Mouse (Mus musculus): ENCODE measurements at regions not wholly inside any gene's neighbourhood (a gene's known extent, or its start where the extent isn't known, plus 50 kb on each side); places are given as distances from the start of the nearest gene placed in this dataset.

DNA sequence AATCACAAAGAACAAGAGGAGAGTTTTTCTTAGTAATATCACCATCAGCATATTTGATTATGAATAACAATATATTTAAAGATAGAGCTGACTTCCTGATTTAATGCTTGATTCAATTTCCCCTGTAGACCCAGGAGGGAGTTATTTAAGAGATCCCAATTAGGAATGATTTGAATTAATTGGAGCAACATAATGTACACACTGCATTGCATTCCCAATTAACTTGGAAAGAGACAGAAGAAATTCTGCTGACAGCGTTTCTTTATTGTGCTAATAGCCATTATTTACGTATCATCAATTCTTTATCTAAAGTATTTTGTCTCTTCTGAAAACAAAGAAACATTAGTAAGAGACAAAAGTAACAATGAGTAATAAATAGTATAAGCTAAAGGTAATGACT is 1491.2 kb upstream of the Cited2 start:
- Histone ChIP-seq H3K27me3 (ENCODE audit: insufficient read depth, poor library complexity, severe bottlenecking) (no peaks in the 10 kb centered on the region), H3K27ac (no peak overlapping the region), H3K4me1 (no peaks in the 10 kb centered on the region), H3K36me3 (no peaks in the 10 kb centered on the region), H3K9me3 (no peaks in the 10 kb centered on the region), H3K4me3 (no peak overlapping the region)
- WGBS = 89% methylated on average over 2 of the region's 2 CpGs
- DNase-seq (ENCODE audit: low spot score) = no peak

DNA sequence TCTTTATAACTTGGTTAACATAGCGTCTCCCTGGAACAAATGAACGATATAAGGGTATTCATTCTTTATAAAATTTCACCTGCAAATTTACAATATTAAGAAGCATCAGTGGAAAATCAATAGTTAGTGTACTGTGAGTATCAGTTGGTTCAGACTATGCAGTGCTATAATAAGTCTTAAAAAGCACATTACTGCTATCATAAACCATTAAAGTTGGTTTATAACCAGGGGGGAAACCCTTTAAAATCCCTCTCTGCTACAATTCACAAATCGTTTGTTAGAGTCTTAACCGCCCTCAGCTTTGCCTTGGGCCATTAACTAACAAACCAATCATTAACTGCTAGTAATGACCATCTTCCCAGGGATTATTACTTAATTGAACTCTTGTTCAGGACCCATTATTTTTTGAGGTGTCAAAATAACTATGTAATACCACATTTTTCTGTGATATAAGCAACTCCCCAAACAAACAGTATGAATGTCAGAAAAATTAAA is 1489.4 kb upstream of the Cited2 start:
- Histone ChIP-seq H3K36me3 (no peaks in the 10 kb centered on the region), H3K9me3 (no peaks in the 10 kb centered on the region), H3K4me3 (no peak overlapping the region), H3K27ac (no peak overlapping the region), H3K4me1 (no peaks in the 10 kb centered on the region), H3K27me3 (ENCODE audit: insufficient read depth, poor library complexity, severe bottlenecking) (no peaks in the 10 kb centered on the region)
- DNase-seq (ENCODE audit: low spot score) = no peak
- WGBS = 83% methylated on average over 4 of the region's 4 CpGs

GRCm38 (mm10) chr10:16256329-16256728 is 1466.7 kb upstream of the Cited2 start:
- Histone ChIP-seq H3K27me3 (ENCODE audit: insufficient read depth, poor library complexity, severe bottlenecking) (no peaks in the 10 kb centered on the region), H3K27ac (no peak overlapping the region), H3K36me3 (no peaks in the 10 kb centered on the region), H3K9me3 (no peaks in the 10 kb centered on the region), H3K4me3 (no peak overlapping the region), H3K4me1 (no peaks in the 10 kb centered on the region)
- no peak for DNase-seq (ENCODE audit: low spot score)

DNA sequence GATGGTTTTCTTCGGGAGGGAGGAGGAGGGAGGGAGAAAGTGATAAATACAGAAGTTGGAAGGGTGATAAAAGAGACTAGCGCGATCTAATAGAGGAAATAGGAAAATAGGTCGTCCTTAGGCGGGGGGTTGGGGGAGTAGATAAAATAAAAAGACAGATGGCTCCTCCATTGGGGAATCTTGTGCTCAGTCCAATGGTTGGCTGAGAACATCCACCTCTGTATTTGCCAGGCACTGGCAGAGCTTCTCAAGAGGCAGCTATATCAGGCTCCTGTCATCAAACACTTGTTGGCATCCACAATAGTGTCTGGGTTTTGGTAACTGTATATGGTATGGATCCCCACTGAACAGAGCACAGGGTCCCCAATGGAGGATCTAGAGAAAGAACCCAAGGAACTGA is 1450.2 kb upstream of the Cited2 start:
- no peak overlapping the region for H3K4me3 ChIP-seq
- H3K4me1 ChIP-seq = no peaks in the 10 kb centered on the region
- no peaks in the 10 kb centered on the region for H3K36me3 ChIP-seq
- no peak for DNase-seq (ENCODE audit: low spot score)
- 69% methylated on average over 5 of the region's 5 CpGs for WGBS
- H3K27me3 ChIP-seq (ENCODE audit: insufficient read depth, poor library complexity, severe bottlenecking) = no peaks in the 10 kb centered on the region
- H3K9me3 ChIP-seq = no peaks in the 10 kb centered on the region
- H3K27ac ChIP-seq = no peak overlapping the region

GRCm38 (mm10) chr10:16317026-16317425 is 1406.0 kb upstream of the Cited2 start:
- 82% methylated on average over 10 of the region's 10 CpGs for WGBS

DNA sequence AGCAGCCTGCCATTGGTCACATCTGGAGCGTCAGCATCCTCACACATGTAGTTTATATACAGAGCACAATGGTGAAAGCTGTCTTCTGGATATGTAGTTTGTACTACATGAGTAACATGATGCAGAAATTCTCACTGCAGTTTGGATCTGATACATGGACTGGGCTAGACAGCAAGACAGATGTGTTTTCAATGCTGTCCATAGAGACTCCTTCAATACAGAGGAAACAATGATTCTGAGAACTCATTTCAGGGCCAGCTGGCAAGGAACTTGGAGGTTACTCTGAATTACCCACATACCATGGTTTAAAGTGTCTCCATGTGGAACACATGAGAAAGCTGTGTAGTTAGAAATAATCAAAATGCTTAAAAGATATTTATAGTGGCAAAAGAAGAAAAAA is 1385.5 kb upstream of the Cited2 start:
- H3K4me1 ChIP-seq = no peaks in the 10 kb centered on the region
- no peak overlapping the region for H3K27ac ChIP-seq
- no peak overlapping the region for H3K4me3 ChIP-seq
- no peaks in the 10 kb centered on the region for H3K27me3 ChIP-seq (ENCODE audit: insufficient read depth, poor library complexity, severe bottlenecking)
- no peak for DNase-seq (ENCODE audit: low spot score)
- 79% methylated on average over 1 of the region's 1 CpGs for WGBS
- no peaks in the 10 kb centered on the region for H3K9me3 ChIP-seq
- no peaks in the 10 kb centered on the region for H3K36me3 ChIP-seq

More at GRCm38 (mm10) chr10:16317026-16317425, 1406.0 kb upstream of the Cited2 start:
- Histone ChIP-seq H3K27me3 (ENCODE audit: insufficient read depth, poor library complexity, severe bottlenecking) (no peaks in the 10 kb centered on the region), H3K4me3 (no peak overlapping the region), H3K4me1 (no peaks in the 10 kb centered on the region), H3K9me3 (no peaks in the 10 kb centered on the region), H3K27ac (no peak overlapping the region), H3K36me3 (no peaks in the 10 kb centered on the region)
- DNase-seq (ENCODE audit: low spot score) = peak; percentile 61

DNA sequence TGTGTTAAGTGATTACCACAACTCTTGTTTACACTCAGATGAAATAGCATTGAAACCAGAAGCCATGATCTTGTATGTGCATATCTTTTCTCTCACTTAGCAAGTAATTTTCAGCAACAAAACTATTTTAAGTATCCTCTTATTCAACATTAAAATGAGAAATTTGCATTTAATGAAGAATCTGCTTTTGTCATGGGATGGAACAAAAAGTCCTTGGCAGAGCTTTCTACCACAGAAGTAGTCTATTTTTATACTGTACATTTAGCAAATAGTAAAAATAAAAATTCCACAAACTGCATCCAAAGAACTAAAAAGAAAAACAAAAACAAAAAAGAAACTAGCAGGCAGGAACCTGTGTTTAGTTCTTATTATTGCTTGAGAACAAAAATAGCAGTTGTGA is 1381.5 kb upstream of the Cited2 start:
- Histone ChIP-seq H3K27me3 (ENCODE audit: insufficient read depth, poor library complexity, severe bottlenecking) (no peaks in the 10 kb centered on the region), H3K4me3 (no peak overlapping the region), H3K36me3 (no peaks in the 10 kb centered on the region), H3K4me1 (no peaks in the 10 kb centered on the region), H3K9me3 (no peaks in the 10 kb centered on the region), H3K27ac (no peak overlapping the region)
- DNase-seq (ENCODE audit: low spot score) = no peak

DNA sequence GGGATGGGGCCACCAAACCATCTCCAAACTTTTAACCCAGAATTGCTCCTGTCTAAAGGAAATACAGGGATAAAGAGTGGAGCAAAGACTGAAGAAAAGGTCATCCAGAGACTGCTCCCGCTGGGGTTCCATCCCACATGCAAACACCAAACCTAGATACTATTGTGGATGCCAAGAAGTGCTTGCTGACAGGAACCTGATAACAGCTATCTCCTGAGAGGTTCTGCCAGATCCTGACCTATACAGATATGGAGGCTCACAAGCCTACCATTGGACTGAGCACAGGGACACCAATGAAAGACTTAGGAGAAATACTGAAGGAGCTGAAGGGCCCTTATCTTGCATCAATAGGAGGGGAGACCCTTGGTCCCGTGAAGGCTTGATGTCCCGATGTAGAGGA is 1359.0 kb upstream of the Cited2 start:
- no peaks in the 10 kb centered on the region for H3K9me3 ChIP-seq
- H3K27me3 ChIP-seq (ENCODE audit: insufficient read depth, poor library complexity, severe bottlenecking) = no peaks in the 10 kb centered on the region
- WGBS = 36% methylated on average over 3 of the region's 3 CpGs

More for the DNA sequence above, 1359.0 kb upstream of the Cited2 start:
- no peak overlapping the region for H3K4me3 ChIP-seq
- H3K27ac ChIP-seq = no peak overlapping the region
- H3K36me3 ChIP-seq = no peaks in the 10 kb centered on the region
- no peak for DNase-seq (ENCODE audit: low spot score)
- no peaks in the 10 kb centered on the region for H3K4me1 ChIP-seq
